Mouse (Mus musculus): ENCODE measurements at regions not wholly inside any gene's neighbourhood (a gene's known extent, or its start where the extent isn't known, plus 50 kb on each side); places are given as distances from the start of the nearest gene placed in this dataset.

DNA sequence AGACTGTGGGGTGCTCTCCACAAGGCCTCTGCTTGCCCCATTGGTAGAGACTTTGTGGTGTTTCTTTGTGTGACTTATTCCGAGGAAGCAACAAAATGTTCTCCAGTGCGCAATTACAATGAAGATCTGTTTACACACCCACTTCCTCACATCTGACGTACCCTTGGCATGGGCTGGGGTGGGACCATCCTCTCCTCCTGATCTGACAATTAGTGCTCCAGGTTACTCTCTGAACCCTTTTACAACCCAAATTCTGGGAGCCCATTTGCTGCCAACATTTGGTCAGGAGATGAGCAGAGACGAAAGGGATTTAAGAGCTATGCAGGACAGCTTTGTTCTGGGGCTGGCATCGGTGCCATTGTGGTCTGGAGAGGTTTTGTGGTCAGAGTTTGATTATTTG lies 215.9 kb upstream of the Sall1 start:
- no peak for DNase-seq

DNA sequence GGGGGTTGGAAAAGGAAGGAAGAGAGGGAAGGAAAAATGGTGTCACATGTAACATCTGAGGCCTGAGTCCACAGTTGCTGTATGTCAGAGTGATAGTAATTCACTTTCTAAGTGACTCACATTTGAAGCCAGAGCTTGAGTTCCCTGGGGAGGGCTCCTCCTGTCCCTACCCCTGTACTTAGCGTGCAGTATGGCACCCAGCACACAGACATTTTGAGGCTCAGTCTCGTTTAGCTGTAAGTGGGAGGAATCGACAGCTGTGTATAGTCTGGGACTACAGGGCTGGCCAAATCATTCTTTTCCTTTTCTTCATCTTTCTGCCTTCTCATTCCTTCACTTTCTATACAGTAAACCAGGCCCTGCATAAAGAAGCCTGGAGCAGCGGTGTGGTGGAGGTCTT lies 202.4 kb upstream of the Sall1 start:
- DNase-seq = no peak

DNA sequence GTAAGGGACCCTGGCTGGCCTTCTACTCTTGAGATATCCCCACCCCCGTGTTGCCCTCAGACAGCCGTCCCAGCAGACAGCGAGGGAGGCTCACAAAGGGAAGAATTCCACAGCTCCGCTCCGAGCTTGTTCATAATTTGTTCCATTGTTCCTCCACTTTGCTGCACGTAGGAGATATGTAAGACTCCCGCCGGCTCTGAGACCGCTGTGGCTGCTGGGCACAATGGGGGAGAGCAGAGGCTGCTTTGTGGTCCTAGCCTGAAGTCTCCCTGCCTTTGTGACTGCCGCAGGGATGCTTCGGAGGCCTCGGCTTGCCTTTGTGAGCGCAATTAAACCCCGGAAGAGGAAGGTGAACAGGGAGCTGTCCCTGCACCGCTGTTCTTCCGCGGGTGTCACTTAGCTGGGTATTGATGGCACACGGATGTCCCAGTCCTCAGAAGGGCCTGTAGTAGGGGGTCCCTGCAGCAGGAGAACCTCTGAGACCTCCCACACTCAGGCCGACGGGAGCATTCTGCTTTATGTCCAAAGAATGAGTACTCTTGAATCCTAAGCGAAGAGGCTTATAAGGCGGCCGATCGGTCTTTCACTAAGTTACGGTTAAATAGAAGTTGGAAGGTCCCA lies 201.3 kb upstream of the Sall1 start:
- no peak for DNase-seq

DNA sequence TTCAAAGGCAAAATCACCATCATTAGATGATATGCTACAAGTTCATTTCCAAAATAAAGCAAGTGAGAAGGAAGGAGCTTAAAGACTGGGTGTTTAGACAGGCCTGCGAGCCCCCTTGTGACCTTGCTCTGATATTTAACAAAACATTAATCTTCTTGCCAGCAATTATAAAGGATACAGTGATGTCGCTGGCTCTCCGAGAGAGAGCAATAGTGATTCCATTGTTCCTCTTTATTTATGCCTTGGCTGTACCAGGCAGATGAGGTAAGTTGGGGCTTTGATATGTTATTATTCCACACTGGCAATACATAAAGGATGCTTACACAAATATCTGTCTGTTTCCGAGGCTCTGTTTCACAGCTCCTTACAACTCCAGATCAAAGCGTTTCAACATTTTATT lies 197.7 kb upstream of the Sall1 start:
- DNase-seq = no peak

DNA sequence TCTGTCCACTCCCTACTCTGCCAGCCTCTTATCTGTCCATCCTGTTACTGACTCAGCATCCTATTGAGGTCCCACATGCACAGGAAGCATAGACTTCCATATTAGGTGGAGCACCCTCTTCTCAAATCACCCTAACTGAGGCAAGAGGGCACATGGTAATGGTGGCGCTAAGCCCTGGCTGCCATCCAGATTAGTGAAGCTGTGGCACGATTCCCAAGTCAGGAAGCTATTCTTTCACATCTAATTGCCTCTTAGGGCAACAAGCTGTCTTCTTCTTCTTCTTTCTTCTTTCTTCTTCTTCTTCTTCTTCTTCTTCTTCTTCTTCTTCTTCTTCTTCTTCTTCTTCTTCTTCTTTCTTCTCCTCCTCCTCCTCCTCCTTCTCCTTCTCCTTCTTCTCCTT lies 195.7 kb upstream of the Sall1 start:
- DNase-seq = no peak

DNA sequence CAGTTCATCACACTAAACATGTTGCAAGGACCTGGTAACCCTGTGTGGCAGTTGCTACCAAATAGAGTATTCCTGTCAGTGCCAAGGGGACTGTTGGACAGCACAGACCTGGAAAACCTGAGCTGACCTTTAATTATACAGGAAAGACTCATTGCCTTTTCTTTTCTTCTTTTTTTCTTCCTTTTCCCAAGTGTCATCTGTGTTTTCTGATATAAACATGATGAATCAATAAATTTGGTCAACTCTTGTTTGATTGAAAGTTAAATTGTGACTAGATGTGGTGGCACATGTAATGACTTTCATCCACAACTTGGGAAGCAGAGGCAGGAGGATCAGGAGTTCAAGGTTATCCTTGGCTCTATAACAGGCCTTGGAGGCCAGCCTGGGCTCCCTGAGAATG lies 190.1 kb upstream of the Sall1 start:
- DNase-seq = no peak

DNA sequence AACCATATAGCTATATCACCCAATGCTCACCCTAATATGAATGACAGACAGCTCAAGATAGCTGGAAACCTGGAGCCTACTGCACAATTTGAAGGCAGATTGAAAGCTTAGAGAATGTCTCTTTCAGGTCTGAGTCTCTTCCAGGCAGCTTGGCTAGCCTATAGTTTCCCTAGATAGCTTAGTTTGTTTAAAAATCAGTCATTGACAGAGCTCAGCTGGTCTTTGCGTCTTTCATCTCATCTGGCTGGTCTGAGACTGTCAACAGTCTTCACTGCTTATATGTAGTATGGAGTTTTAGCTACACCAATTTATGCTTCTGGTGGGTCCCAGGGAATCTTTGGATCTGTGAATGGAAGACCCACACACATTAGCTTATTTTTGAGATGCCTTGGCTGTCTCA lies 188.4 kb upstream of the Sall1 start:
- no peak for DNase-seq

DNA sequence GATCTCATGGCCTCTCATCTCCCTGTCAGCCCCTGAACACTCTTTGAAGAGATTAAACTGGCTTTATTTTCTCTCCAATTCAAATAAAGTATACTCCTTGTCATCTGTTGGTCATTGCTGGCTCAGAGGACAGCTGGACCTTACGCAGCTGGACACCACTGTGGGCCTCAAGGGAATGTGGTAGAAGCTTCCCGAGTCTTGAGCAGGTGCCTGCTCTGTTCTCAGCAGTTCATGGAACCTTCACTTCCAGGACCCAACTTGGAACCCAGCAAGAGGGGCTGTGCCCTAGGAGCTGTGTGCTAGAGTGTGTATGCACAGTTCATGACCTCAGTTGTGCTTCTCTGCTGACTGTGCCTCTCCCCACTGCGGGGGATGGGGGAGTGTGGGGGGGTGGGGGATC lies 185.2 kb upstream of the Sall1 start:
- no peak for DNase-seq

DNA sequence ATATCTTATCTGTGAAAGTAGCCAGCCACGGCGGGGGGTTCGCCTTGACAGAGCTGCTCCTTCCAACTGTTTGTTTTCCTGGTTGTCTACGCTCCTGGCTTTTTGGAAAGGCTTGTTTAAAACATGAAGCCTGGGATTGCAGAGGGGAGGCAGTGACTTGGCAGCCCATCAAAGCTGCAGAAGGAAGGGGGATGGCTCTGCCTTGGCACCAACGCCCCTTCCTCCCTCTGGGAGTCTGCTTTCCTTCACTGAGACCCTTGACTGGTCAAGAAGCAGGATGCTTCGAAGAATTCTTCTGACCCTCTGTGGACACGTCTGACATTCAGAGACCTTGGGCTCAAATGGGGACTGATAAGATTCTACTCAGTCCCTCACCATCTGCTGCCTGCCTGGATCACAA lies 176.9 kb upstream of the Sall1 start:
- DNase-seq = no peak

DNA sequence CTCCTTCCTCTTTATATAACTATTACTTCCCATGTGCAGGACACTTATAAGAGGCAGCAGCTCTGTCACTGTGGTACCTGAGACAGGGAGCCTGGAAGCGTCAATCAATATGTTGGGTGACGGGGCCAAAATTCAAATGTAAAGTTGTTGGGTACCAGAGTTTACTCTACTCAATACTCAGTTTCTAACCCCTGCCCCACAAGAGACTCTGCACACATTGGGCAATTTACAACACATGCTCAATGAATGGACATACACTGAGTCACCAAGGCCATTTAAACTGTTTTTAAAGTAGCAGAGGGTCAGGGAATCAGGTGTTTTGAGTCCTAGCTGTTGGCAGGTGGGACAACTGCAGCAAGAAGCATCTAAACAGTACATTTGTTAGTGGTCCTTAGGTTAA lies 176.4 kb upstream of the Sall1 start:
- no peak for DNase-seq

DNA sequence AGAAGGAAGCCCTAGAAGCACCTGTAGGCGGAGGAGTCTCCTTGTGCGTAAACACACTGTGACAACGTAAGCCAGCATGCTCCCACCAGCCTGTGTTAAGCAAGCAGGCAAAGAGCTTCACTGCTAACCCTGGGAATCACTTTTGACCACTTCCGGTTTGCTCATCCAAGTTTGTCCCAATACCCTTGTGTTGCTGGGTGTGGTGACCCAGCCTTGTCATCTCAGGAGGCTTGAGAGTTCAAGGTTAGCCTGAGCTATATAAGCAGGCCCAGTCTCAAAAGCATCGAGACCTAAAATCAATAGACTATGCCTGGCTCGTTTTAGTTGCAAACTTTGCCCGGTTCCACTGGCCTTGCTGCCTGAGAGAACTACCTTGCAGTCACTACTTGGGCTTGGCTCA lies 175.2 kb upstream of the Sall1 start:
- DNase-seq = no peak

DNA sequence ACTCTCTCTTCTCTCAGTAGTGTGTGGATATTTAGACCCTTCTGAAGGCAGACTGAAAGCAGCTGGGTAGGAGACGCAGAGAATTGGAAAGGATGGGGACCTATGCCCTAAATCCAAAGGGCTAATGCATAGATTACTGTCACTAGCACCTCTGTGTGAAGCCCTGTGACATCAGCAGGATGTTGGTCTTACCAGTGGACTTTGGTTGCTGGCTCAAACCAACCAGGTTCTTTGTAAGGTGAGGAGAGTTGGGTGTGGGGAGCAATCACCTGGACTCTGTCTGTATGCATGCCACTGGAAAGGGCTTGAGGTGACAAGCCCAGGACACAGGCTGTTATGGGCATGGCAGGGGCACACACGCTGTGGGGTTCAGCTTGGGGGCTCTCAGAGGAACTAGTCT lies 173.7 kb upstream of the Sall1 start:
- DNase-seq = no peak

DNA sequence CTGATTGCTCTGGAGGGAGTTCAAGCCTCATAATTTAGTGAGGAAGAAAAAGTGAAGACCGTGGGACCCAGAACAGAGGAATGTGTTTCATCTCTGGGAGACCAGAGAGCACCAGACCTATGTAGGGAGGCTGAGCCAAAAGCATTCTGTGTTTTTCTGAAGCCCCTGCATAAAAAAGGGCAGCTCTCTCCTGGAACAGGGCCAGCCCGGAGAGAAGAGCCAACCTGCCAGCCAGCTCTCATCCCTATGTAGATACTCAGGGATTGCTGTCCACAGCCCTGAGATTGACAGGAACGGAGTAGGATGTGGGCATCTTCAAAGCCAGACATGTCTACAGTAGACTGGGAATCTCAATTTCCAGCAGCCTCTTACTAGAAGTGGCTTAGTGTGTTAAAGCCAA lies 168.0 kb upstream of the Sall1 start:
- no peak for DNase-seq

DNA sequence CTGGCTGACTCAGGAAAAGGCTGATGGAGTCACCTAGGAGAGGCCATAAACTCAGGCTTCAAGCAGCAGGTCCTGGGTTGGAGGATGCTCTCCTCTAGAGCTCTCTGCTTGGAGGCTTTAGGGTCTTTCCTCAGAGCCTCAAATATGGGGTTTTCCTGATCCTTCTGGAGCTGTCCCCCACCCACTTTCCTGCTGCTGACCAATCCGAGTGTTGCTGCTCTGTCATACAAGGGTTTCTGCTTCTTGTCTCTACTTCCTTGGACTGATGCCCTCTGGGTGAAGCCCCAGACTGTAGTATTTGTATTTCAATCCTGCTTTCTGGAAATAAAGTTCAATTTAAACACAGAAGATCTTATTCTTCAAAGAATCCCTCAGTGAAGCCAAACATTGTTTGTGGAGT lies 166.7 kb upstream of the Sall1 start:
- no peak for DNase-seq

DNA sequence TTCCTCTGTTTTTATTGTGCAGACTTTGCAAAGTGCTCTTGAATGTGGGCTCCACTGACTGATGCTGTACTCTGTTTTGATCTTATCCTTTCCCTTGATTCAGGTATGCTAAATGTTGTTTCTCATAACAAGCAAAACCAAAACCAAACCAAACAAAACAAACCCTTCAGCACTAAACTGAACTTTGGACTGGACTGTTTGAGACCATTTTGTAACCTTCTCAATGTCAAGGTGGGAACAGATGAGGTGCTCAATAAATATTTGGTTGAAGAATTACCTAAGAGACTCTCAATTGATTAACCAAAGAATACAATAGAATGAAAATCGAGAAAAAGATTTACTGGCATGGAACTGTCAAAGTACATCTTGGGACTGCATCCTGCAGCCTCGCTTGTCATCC lies 163.9 kb upstream of the Sall1 start:
- DNase-seq = no peak

DNA sequence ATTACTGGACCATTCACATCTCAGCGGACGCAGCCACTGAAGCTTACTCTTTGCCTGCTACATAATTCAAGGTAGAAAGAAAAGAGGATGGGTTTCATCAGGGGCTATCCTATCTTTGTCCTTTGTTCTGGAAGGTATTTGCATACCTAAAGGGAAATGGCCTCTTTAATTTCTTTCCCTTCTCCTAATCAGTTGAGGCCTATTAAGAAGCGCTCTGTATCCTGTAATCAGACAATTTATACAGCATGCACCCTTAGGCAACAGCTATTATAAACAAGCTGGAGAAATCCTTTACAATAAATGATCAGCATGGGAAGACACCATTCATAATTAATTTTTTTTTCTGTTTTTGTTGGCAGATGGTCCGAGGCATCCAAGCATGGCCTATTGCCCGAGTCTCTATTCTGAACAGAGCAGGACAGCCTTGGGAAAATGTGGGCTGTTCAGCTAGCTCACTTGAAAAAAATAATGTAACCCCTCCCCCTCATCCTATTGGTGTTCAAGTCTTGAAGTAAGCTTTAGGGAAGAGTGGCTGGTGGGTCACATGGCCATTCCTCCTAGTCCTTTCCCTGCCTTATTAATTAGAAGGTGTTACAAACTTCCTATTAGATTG lies 158.6 kb upstream of the Sall1 start:
- no peak for DNase-seq

DNA sequence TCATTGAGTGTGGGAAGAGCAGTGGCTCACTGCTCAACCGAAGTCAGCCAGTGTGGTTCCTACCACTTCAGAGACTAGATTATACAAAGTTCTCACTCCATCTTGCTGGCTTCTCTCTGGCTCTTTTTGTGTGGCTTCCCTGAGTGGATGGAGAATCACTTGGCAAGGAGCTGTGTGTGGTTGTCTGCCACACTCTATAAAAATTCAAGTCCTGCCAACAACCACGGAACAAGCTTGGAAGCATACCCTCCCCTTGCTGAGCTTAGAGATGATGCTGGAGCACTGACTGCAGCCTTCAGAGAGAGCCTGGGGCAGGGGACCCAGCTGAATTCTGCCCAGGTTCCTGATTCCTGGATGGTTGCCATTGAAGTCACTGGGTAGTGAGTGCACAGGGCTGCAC lies 156.3 kb upstream of the Sall1 start:
- no peak for DNase-seq

DNA sequence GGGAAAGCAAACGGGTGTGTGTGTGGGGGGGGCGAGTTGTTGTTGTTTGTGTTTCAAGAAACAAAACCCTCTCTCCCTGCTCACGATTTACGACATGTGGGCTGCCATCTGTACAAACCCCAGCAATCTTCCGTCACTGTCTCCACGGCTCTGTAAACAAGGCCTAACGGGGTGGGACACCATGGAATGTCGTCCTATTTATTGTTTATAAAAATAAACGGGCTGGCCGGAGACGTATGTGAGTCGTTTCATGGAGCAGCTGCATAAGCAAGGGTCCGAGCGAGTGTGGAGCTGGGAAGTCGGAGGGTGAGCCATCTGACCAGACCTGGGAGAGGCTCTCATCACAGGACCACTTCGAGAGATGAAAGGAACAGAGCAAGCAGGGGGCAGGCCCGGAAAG lies 141.4 kb upstream of the Sall1 start:
- DNase-seq = no peak

DNA sequence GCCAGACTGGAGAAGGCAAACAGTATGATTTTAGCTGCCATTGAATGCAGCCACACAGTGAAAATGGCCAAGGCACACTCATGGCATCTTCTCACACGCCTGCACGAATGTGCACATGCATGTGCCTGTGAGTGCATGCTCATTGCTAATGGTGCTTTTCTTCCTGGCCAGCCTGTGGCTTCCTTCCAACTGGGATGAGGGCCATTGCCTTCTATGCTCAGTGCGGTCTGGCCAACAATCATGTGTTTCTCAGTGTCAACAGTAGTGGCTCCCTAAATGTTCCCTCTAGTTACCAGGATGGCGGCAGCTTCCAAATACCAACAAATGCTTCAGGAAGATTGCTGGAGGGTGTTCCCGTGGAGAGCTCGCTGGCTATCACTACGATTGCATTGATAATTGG lies 131.7 kb upstream of the Sall1 start:
- DNase-seq = no peak

DNA sequence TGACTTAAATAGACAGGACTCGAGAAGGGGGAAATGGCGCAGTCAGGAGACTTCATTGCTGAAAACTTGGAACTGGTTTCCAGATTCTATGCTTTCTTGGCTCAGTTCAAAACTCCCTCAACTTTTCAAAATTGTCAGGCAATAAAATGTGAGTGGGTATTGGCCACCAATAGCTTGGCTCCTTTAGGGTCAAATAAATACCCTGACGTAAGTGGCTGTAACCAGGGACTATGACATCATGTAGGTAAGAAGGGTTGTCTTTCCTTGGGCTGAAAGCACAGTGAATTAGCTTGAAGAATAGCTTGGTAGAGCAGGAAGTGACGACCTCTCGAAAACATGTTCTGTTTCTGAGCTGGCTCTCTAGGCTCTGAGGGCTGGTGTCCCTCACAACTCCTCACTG lies 127.6 kb upstream of the Sall1 start:
- no peak for DNase-seq

DNA sequence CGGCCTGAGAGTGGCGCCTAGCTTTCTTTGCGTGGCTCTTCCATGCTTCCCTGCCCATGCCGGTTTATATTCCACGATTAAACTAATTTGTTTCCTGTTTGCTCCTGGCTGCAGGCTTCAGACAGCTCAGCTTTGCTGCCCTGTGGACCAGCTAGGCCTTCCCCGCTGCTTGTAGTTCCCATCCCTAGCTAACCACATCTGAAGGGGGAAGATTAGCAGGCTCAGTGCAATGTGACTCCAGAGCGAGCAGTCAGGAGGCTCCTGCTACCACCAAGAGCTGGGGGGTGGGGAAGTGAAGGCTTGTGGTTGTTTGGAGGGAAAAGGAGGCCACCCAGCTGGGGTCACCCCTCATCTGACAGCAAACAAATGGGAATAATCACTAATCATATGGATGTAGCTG lies 125.5 kb upstream of the Sall1 start:
- DNase-seq = no peak

DNA sequence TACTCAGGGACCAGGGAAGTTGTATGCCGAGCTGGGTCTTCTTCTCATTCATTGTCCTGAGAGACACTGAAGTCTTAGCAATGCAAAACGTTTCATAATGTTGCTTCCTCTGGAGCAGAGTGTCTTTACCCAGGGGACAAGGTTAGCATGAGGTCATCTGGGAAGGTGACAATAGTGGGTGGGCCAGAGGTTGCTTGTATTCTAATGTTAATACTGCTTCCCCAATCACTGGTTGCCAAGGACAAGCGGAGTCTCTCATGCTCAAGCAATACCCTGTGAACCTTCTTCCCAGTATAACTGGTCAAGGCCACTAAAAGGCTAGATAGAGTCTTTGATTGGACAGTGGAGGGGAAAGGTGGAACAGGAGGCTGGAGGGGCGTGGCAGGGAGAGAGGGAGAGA lies 123.1 kb upstream of the Sall1 start:
- no peak for DNase-seq

DNA sequence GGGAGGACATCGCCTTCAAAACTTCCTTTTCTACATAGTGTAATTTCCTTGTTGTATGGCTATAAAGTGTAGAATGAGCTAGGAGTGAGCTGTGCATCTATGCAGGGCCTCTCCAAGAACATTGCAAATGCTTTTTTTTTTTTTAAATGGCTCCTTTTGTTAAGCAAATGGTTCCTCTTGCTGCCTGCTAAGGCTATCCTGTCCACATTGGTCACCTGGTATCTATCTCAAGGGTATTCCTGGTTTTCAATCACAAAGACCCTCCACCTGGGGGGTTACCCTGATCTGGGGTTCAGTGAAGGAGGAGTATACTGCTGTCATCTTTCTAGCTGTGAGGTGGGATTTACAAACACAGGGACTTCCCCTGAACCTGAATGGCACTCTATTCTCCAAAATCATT lies 112.9 kb upstream of the Sall1 start:
- DNase-seq = no peak

DNA sequence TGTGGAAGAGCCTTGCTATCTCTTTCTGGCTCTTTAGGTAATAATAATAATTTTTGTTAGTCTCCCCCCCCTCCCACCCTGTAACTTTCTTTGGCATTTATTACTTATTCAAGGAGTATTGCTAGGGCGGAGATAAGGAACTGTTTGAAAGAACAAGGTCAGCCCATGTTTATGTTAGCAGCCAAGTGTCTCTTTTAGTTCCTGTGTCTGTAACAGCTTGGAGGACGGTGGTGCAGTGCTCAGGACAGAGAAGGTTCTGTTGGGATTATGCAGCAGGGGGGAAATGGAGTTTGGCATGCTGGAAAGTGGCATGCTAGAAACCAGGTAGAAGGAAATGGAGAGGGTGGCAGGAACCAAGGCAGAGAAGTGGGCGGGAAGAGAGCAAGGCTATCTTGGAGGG lies 109.6 kb upstream of the Sall1 start:
- no peak for DNase-seq

DNA sequence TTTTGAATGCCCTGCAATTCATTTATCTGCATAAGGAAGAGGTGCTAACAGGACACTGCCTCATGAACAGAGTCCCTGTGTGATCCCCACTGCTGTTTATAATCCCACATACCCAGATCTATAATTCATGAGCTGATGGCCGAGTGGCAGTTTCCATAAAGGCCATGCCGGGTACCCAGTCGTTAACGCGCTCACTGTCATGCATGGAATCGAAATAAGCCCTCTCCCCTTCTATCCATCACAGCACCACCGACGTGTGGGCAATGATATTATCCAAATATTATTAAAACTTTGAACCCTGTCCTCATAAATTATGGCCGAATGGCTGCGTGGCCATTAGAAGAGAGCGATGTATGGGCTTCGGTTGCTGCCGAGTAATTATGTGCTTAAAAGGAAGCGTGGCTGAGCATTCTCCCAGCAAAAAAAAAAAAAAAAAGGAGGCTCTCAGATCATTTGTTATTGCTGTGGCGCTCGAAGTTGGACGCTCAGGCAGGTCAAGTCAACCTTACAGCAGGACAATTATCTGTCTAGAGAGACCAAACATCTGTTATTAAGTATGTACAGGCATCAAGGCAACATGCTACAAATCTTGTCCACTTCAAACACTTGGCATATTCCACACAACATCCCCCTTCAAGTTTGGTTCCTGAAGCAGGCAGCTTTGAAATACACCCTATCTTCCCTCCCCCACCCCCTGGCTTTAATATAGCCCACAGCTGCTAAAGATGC lies 109.1 kb upstream of the Sall1 start:
- no peak for DNase-seq

Measured in spleen, adult 18-20 months (tissue).